19 mouse cellular contexts compared by ENCODE assay signal in genomic region chr14:33729115-33729884, GRCm38 (mm10).
DNase-seq lines count a peak whose midpoint lies in the region; ATAC-seq and TF ChIP-seq lines count a peak whose summit lies in the region.
"Had no signal": no experiment of that assay in that cellular context is flagged by ENCODE, and none has a peak within 500 bp of the region (broad histone marks: within the 10 kb centered on the region; RNA-seq: fewer than 3 reads in every experiment).

No protein-coding gene starts in this region.

- no peak overlapping the region for H3K27ac ChIP-seq in heart, embryonic 10.5 days
- H3K27ac ChIP-seq in neural tube, embryonic 11.5 days (ENCODE audit: low read depth, low read length): no peak overlapping the region
- no peak overlapping the region for H3K27ac ChIP-seq in neural tube, embryonic 15.5 days (replicated peaks)
- no peak overlapping the region for H3K27ac ChIP-seq in hindbrain, embryonic 11.5 days (ENCODE audit: low read depth, low read length)
- H3K27ac ChIP-seq in liver, postnatal 0 days (ENCODE audit: low read depth): no peak overlapping the region
- H3K27ac ChIP-seq: heart, embryonic 13.5 days; intestine, embryonic 15.5 days; limb, embryonic 12.5 days; liver, embryonic 13.5 days; midbrain, embryonic 13.5 days had no signal

- no peak overlapping the region for H3K4me3 ChIP-seq in heart, embryonic 10.5 days
- no peak overlapping the region for H3K4me3 ChIP-seq in neural tube, embryonic 11.5 days (ENCODE audit: low read depth, low read length)
- H3K4me3 ChIP-seq in neural tube, embryonic 15.5 days (replicated peaks): no peak overlapping the region
- no peak overlapping the region for H3K4me3 ChIP-seq in hindbrain, embryonic 11.5 days (ENCODE audit: low read depth, low read length)
- H3K4me3 ChIP-seq in liver, postnatal 0 days (ENCODE audit: low read depth, low read length): no peak overlapping the region
- H3K4me3 ChIP-seq: erythroblast, embryonic 14.5 days; heart, embryonic 13.5 days; intestine, embryonic 15.5 days; limb, embryonic 12.5 days; liver, embryonic 13.5 days; midbrain, embryonic 13.5 days had no signal

- no peak overlapping the region for H3K9ac ChIP-seq in neural tube, embryonic 11.5 days (ENCODE audit: low read length)
- H3K9ac ChIP-seq in neural tube, embryonic 15.5 days (replicated peaks): no peak overlapping the region
- no peak overlapping the region for H3K9ac ChIP-seq in hindbrain, embryonic 11.5 days (ENCODE audit: low read depth, low read length)
- no peak overlapping the region for H3K9ac ChIP-seq in liver, postnatal 0 days (replicated peaks)
- H3K9ac ChIP-seq: heart, embryonic 13.5 days; intestine, embryonic 15.5 days; limb, embryonic 12.5 days; liver, embryonic 13.5 days; midbrain, embryonic 13.5 days had no signal

- 81% methylated on average over 14 of the region's 14 CpGs for WGBS in heart, embryonic 10.5 days
- WGBS in neural tube, embryonic 11.5 days: 57% methylated on average over 14 of the region's 14 CpGs
- 47% methylated on average over 14 of the region's 14 CpGs for WGBS in neural tube, embryonic 15.5 days
- 57% methylated on average over 14 of the region's 14 CpGs for WGBS in hindbrain, embryonic 11.5 days
- WGBS in liver, postnatal 0 days (ENCODE audit: insufficient replicate concordance): 72% methylated on average over 14 of the region's 14 CpGs

- H3K4me2 ChIP-seq in neural tube, embryonic 11.5 days (ENCODE audit: low read depth): no peak overlapping the region
- no peak overlapping the region for H3K4me2 ChIP-seq in neural tube, embryonic 15.5 days
- H3K4me2 ChIP-seq in hindbrain, embryonic 11.5 days (replicated peaks; ENCODE audit: low read depth, low read length): no peak overlapping the region
- H3K4me2 ChIP-seq in liver, postnatal 0 days (ENCODE audit: low read depth, low read length): no peak overlapping the region
- H3K4me2 ChIP-seq: heart, embryonic 13.5 days; intestine, embryonic 15.5 days; limb, embryonic 12.5 days; liver, embryonic 13.5 days; midbrain, embryonic 13.5 days had no signal

- peak; percentile 74 for DNase-seq in heart, adult 11 months
- no peak for DNase-seq in heart, embryonic 10.5 days (ENCODE audit: low spot score)
- DNase-seq in neural tube, embryonic 11.5 days (ENCODE audit: low spot score): no peak
- peak; percentile 23 for DNase-seq in hindbrain, embryonic 11.5 days (ENCODE audit: low spot score)
- DNase-seq in mesoderm, embryonic 11.5 days (ENCODE audit: low read depth, low spot score): peak; percentile 48
- no peak for DNase-seq in liver, postnatal 0 days
- DNase-seq: cerebellum, adult 11 months; cerebellum, postnatal 36 days; heart, postnatal 36 days; kidney, postnatal 10 days; liver, embryonic 13.5 days; right cerebral cortex, postnatal 14 days; thymus, postnatal 14 days had no signal

- H3K4me1 ChIP-seq in heart, embryonic 10.5 days: no peaks in the 10 kb centered on the region
- H3K4me1 ChIP-seq in neural tube, embryonic 11.5 days (ENCODE audit: control insufficient read depth, insufficient read depth, low read length): peaks cover 7% of the 10 kb centered on the region; the same call in 1 of the 2 replicates
- 0 out of 2 replicates have a peak, but pooled peaks cover 3% of the 10 kb centered on the region for H3K4me1 ChIP-seq in neural tube, embryonic 15.5 days
- 0 out of 2 replicates have a peak, but pooled peaks cover 3% of the 10 kb centered on the region for H3K4me1 ChIP-seq in hindbrain, embryonic 11.5 days (replicated peaks; ENCODE audit: control insufficient read depth, insufficient read depth, low read length)
- no peaks in the 10 kb centered on the region for H3K4me1 ChIP-seq in liver, postnatal 0 days (ENCODE audit: insufficient read depth)
- H3K4me1 ChIP-seq: intestine, embryonic 15.5 days; liver, embryonic 13.5 days had no signal

- no peaks in the 10 kb centered on the region for H3K36me3 ChIP-seq in heart, embryonic 10.5 days
- no peaks in the 10 kb centered on the region for H3K36me3 ChIP-seq in neural tube, embryonic 11.5 days (ENCODE audit: control insufficient read depth, insufficient read depth, low read length)
- H3K36me3 ChIP-seq in neural tube, embryonic 15.5 days: no peaks in the 10 kb centered on the region
- H3K36me3 ChIP-seq in hindbrain, embryonic 11.5 days (ENCODE audit: control insufficient read depth, insufficient read depth, low read length): no peaks in the 10 kb centered on the region
- H3K36me3 ChIP-seq in liver, postnatal 0 days (replicated peaks; ENCODE audit: insufficient read depth, low read length): no peaks in the 10 kb centered on the region
- H3K36me3 ChIP-seq: heart, embryonic 13.5 days; intestine, embryonic 15.5 days; limb, embryonic 12.5 days; liver, embryonic 13.5 days; midbrain, embryonic 13.5 days had no signal

- peaks cover 4% of the 10 kb centered on the region; the same call in 1 of the 2 replicates for H3K27me3 ChIP-seq in heart, embryonic 10.5 days (ENCODE audit: insufficient read depth, poor library complexity, severe bottlenecking)
- H3K27me3 ChIP-seq in neural tube, embryonic 11.5 days (ENCODE audit: control insufficient read depth, insufficient read depth, low read length): no peaks in the 10 kb centered on the region
- H3K27me3 ChIP-seq in neural tube, embryonic 15.5 days (replicated peaks): no peaks in the 10 kb centered on the region
- no peaks in the 10 kb centered on the region for H3K27me3 ChIP-seq in hindbrain, embryonic 11.5 days (ENCODE audit: control insufficient read depth, insufficient read depth, low read length)
- no peaks in the 10 kb centered on the region for H3K27me3 ChIP-seq in liver, postnatal 0 days (ENCODE audit: insufficient read depth, low read length)
- H3K27me3 ChIP-seq: intestine, embryonic 15.5 days; limb, embryonic 12.5 days; liver, embryonic 13.5 days; midbrain, embryonic 13.5 days had no signal

- TF ChIP-seq EP300 in liver, postnatal 0 days (IDR thresholded peaks at IDR 0.05; ENCODE audit: low read depth): no peak

- no peak for TF ChIP-seq CTCF in liver, postnatal 0 days (IDR thresholded peaks at IDR 0.05; ENCODE audit: low read depth)

- no peaks in the 10 kb centered on the region for H3K9me3 ChIP-seq in heart, embryonic 10.5 days
- no peaks in the 10 kb centered on the region for H3K9me3 ChIP-seq in neural tube, embryonic 11.5 days (ENCODE audit: control insufficient read depth, low read length)
- no peaks in the 10 kb centered on the region for H3K9me3 ChIP-seq in neural tube, embryonic 15.5 days (replicated peaks)
- no peaks in the 10 kb centered on the region for H3K9me3 ChIP-seq in hindbrain, embryonic 11.5 days (ENCODE audit: control insufficient read depth, low read length)
- no peaks in the 10 kb centered on the region for H3K9me3 ChIP-seq in liver, postnatal 0 days (ENCODE audit: low read length)
- H3K9me3 ChIP-seq: heart, embryonic 13.5 days; intestine, embryonic 15.5 days; limb, embryonic 12.5 days; liver, embryonic 13.5 days; midbrain, embryonic 13.5 days had no signal

- peak; percentile 61; the same call in 1 of the 2 replicates for ATAC-seq in neural tube, embryonic 11.5 days (ENCODE audit: insufficient read depth, low FRiP score, low TSS enrichment)
- no peak for ATAC-seq in neural tube, embryonic 15.5 days (ENCODE audit: low FRiP score)
- ATAC-seq in hindbrain, embryonic 11.5 days (ENCODE audit: low FRiP score): peak; percentile 54; the same call in 1 of the 2 replicates
- ATAC-seq in liver, postnatal 0 days: no peak; the same call in 1 of the 2 replicates
- ATAC-seq: intestine, embryonic 15.5 days; midbrain, embryonic 13.5 days had no signal

Comparison
In these comparisons a context has a peak if more than half of its experiments do, and no peak if none do; other contexts are left out.
1. DNase-seq: peak in heart, adult 11 months (single experiment), hindbrain, embryonic 11.5 days (single experiment) and mesoderm, embryonic 11.5 days (single experiment); none in heart, embryonic 10.5 days (single experiment), neural tube, embryonic 11.5 days (single experiment) and liver, postnatal 0 days (single experiment).
2. ATAC-seq: peak in neural tube, embryonic 11.5 days (single experiment) and hindbrain, embryonic 11.5 days (single experiment); none in neural tube, embryonic 15.5 days (single experiment) and liver, postnatal 0 days (single experiment).